Mouse (Mus musculus) hindbrain, embryonic 11.5 days (tissue): ENCODE data around the gene Nfib. TPM values are rescaled to one million over a fixed set of nuclear protein-coding genes. Genes with fewer than 3 reads are reported as not detected.

ENCODE experiments used
- ATAC-seq: fragments of 200-750 bp; cut with Nextera tagmentation; 2 replicates; pipeline ENCODE4 v1.8.0; 2017; ENCODE audit warnings: mild to moderate bottlenecking, moderate TSS enrichment, moderate library complexity; ENCODE audit not compliant: low FRiP score
- DNase-seq: peaks from one replicate; pipeline ENCODE4 v3.0.0-alpha.2; 2015; ENCODE audit warnings: low spot score
- H3K27ac ChIP-seq: fragments of 300-500 bp; sonication (generic); 2 replicates; pipeline ENCODE4 v1.5.1; 2014; ENCODE audit warnings: mild to moderate bottlenecking, low read depth, low read length
- H3K27me3 ChIP-seq: fragments of 300-500 bp; sonication (generic); 2 replicates; pipeline ENCODE4 v1.6.1; 2014; ENCODE audit warnings: mild to moderate bottlenecking, low read length, moderate library complexity, mixed read lengths; ENCODE audit not compliant: control insufficient read depth, insufficient read depth
- H3K36me3 ChIP-seq: fragments of 300-500 bp; sonication (generic); 2 replicates; pipeline ENCODE4 v1.6.1; 2014; ENCODE audit warnings: mild to moderate bottlenecking, low read length, moderate library complexity, mixed read lengths; ENCODE audit not compliant: control insufficient read depth, insufficient read depth
- H3K4me1 ChIP-seq: fragments of 300-500 bp; sonication (generic); replicated peaks from 2 replicates; pipeline ENCODE4 v1.6.1; 2014; ENCODE audit warnings: low read length, mixed read lengths; ENCODE audit not compliant: control insufficient read depth, insufficient read depth
- H3K4me2 ChIP-seq: fragments of 300-500 bp; sonication (generic); replicated peaks from 2 replicates; pipeline ENCODE4 v1.6.1; 2014; ENCODE audit warnings: mild to moderate bottlenecking, low read depth, low read length
- H3K4me3 ChIP-seq: fragments of 300-500 bp; sonication (generic); 2 replicates; pipeline ENCODE4 v1.5.1; 2014; ENCODE audit warnings: low read depth, low read length
- H3K9ac ChIP-seq: fragments of 300-500 bp; sonication (generic); 2 replicates; pipeline ENCODE4 v1.6.1; 2014; ENCODE audit warnings: low read depth, low read length
- H3K9me3 ChIP-seq: fragments of 300-500 bp; sonication (generic); 2 replicates; pipeline ENCODE4 v1.6.1; 2016; ENCODE audit warnings: low read length; ENCODE audit not compliant: control insufficient read depth
- WGBS: fragments of 180-500 bp; shearing (Covaris S2); extraction: QIAGEN DNeasy Blood & Tissue Kit; methylation state at CpG from one replicate; pipeline ENCODE4 v1.1.7; 2014; 5-methylcytosine and 5-hydroxymethylcytosine counted together
- polyA plus RNA-seq: library from polyadenylated mRNA; unstranded; fragments of >200 nt; fragmentation: Nextera tagmentation; extraction: Ambion mirVana; gene quantifications from 2 replicates; pipeline ENCODE4 v1.2.1, GENCODE M21; 2014

The Nfib gene
- polyA plus RNA-seq, 1 experiment from 2014 or later, result 38.6 TPM

DNA sequence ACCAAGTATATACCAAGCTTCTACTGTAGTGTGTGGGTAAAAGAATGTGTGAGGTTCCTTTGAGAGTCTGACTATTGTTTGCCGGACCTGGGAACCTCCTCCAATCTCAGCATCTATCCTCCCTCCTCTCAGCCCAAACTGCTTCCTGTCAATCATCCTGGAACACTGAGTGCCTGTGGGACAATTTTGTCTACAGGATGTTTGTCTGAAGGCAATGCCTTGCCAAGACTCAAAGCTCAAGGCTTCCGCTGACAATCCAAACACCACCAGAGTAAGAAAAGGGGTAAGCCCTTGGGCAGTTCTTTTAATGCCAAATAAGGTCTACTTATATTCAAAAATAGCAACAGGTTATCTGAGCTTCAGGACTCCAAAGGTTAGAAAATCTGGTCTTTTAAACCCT, 459.3 kb downstream of the Nfib start:
- Histone ChIP-seq H3K36me3 (no peaks in the 10 kb centered on the region), H3K27ac (no peak overlapping the region)

More for the DNA sequence above, 459.3 kb downstream of the Nfib start:
- no peak overlapping the region for H3K4me3 ChIP-seq
- no peaks in the 10 kb centered on the region for H3K4me1 ChIP-seq
- no peaks in the 10 kb centered on the region for H3K9me3 ChIP-seq
- no peak for ATAC-seq
- H3K9ac ChIP-seq, result no peak overlapping the region
- H3K4me2 ChIP-seq, result no peak overlapping the region
- 75% methylated on average over 2 of the region's 2 CpGs for WGBS
- H3K27me3 ChIP-seq, result no peaks in the 10 kb centered on the region
- no peak for DNase-seq

Other genes starting within 250 kb of the Nfib start
- gene Zdhhc21, start 154.2 kb upstream of the Nfib start, polyA plus RNA-seq, result 12.7 and 16.9 TPM in 2 replicates
- gene Cer1, start 179.4 kb upstream of the Nfib start, polyA plus RNA-seq, result 0.25 and 0.28 TPM in 2 replicates